Mouse (Mus musculus): ENCODE data around the gene Crip2.

Gene Crip2

GRCm38 (mm10) chr12:113184945-113185344 lies 44.9 kb downstream of the Crip2 start:
- no peak for DNase-seq (ENCODE audit: low spot score in 2 of 2)

GRCm38 (mm10) chr12:113185442-113186291 lies 45.6 kb downstream of the Crip2 start, which contains the start of gene Tmem121:
Gene Tmem121 (plus strand): TSS chr12:113185930.
- DNase-seq (ENCODE audit: low spot score in 2 of 2) = no peak

GRCm38 (mm10) chr12:113186326-113187010 lies 46.4 kb downstream of the Crip2 start:
- DNase-seq (ENCODE audit: low spot score in 2 of 2) = no peak

GRCm38 (mm10) chr12:113187011-113187375 lies 47.0 kb downstream of the Crip2 start:
- DNase-seq (ENCODE audit: low spot score in 2 of 2) = no peak

GRCm38 (mm10) chr12:113187584-113188295 lies 47.7 kb downstream of the Crip2 start:
- peak; percentile 93 to 94 for DNase-seq (ENCODE audit: low spot score in 2 of 2)

- DNase-seq (ENCODE audit: low spot score in 2 of 2) = no peak
These were observed 48.5 kb downstream of the Crip2 start for GRCm38 (mm10) chr12:113188349-113189055.

GRCm38 (mm10) chr12:113193423-113193822 lies 53.4 kb downstream of the Crip2 start:
- no peak for DNase-seq (ENCODE audit: low spot score in 2 of 2)

All from frontal cortex, postnatal 36 days (tissue).